Mouse (Mus musculus) forebrain, embryonic 12.5 days (tissue): ENCODE results near the gene Wnt7a. TPM values are rescaled to one million over a fixed set of nuclear protein-coding genes. Genes with fewer than 3 reads are reported as not detected.

Experiments used
- ATAC-seq: fragments of 200-750 bp; cut with Nextera tagmentation; 2 replicates; pipeline ENCODE4 v1.8.0; 2017; ENCODE audit warnings: moderate TSS enrichment; ENCODE audit not compliant: low FRiP score
- H3K27ac ChIP-seq: fragments of 300-500 bp; sonication (generic); 2 replicates; pipeline ENCODE4 v1.5.1; 2016; ENCODE audit warnings: mild to moderate bottlenecking
- H3K27me3 ChIP-seq: fragments of 300-500 bp; sonication (generic); 2 replicates; pipeline ENCODE4 v1.6.1; 2016; ENCODE audit warnings: mild to moderate bottlenecking
- H3K36me3 ChIP-seq: fragments of 300-500 bp; sonication (generic); replicated peaks from 2 replicates; pipeline ENCODE4 v1.6.1; 2016; ENCODE audit warnings: mild to moderate bottlenecking
- H3K4me1 ChIP-seq: fragments of 300-500 bp; sonication (generic); 2 replicates; pipeline ENCODE4 v1.6.1; 2016
- H3K4me2 ChIP-seq: fragments of 300-500 bp; sonication (generic); 2 replicates; pipeline ENCODE4 v1.6.1; 2016; ENCODE audit warnings: mild to moderate bottlenecking, moderate library complexity
- H3K4me3 ChIP-seq: fragments of 300-500 bp; sonication (generic); replicated peaks from 2 replicates; pipeline ENCODE4 v1.5.1; 2016; ENCODE audit warnings: mild to moderate bottlenecking
- H3K9ac ChIP-seq: fragments of 300-500 bp; sonication (generic); 2 replicates; pipeline ENCODE4 v1.6.1; 2016; ENCODE audit warnings: mild to moderate bottlenecking
- H3K9me3 ChIP-seq: fragments of 300-500 bp; sonication (generic); 2 replicates; pipeline ENCODE4 v1.6.1; 2016
- WGBS: fragments of 180-500 bp; shearing (Covaris S2); methylation state at CpG from one replicate; pipeline ENCODE4 v1.1.7; 2016; 5-methylcytosine and 5-hydroxymethylcytosine counted together
- polyA plus RNA-seq: library from polyadenylated mRNA; unstranded; fragments of >200 nt; fragmentation: Nextera tagmentation; extraction: Ambion mirVana; gene quantifications from 2 replicates; pipeline ENCODE4 v1.2.1, GENCODE M21; 2016

The Wnt7a gene
- polyA plus RNA-seq, 1 experiment from 2014 or later = 16.0 TPM

DNA sequence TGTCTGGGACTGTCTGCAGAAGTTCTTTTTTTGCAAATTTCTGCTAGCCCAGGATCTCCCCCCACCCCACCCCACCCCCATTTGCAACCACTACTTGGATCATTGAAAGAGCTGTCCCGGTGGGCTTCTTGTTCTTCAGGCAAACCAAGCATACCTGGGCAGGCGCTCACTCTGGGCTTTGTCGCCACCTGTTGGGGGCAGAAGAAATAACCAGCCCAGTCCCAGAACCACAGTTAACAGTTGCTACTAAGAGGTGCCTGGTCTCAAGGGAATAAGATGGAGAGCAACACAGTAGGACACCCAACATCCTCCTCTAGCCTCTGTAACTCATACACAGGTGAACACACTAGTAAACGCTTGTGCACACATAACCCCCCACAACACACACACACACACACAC is 3.7 kb upstream of the Wnt7a start:
- H3K27me3 ChIP-seq = peaks cover 65% of the 10 kb centered on the region
- no peak overlapping the region for H3K4me3 ChIP-seq
- H3K9ac ChIP-seq = no peak overlapping the region
- no peak overlapping the region for H3K27ac ChIP-seq
- no peaks in the 10 kb centered on the region for H3K36me3 ChIP-seq
- H3K4me2 ChIP-seq = no peak overlapping the region
- no peaks in the 10 kb centered on the region for H3K9me3 ChIP-seq
- H3K4me1 ChIP-seq = peaks cover 18% of the 10 kb centered on the region
- 3% methylated on average over 4 of the region's 4 CpGs for WGBS
- ATAC-seq = no peak

DNA sequence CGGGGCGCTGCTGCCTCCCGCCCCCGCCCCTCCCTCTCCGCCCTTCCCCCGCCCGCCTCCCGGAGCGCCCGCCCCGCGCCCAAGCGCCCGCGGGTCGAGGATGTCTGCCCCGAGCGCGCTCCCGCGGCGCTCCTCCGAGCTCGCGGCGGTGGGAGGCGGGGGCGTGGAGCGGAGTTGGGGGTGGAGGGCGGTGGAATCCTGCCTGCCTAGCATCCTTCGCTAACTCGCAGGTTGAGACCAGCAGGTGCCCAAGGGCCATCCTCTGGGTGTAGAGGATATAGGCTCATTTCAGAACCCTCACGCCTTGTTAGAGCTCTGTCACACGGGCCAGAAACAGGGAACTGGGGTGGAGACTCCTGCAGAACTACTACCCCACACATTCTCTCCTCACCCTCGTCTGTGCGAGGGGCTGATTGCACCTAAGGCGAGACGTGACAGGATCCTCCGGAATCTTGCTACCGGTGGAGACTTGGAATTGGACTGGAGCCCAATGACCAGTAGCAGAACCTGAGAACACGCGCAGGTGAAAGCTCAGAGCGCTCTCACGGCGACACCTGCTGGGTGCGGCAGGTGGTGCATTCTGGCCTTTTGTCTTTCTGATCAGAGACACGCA is 312 bp upstream of the Wnt7a start:
- Histone ChIP-seq H3K9me3 (no peaks in the 10 kb centered on the region), H3K4me3 (peak overlapping the region; percentile 69), H3K27ac (peak overlapping the region; percentile 66), H3K27me3 (peaks cover 77% of the 10 kb centered on the region), H3K4me1 (peaks cover 31% of the 10 kb centered on the region), H3K9ac (peak overlapping the region; percentile 80), H3K36me3 (peaks cover 19% of the 10 kb centered on the region), H3K4me2 (peak overlapping the region; percentile 93)
- peak; percentile 63 for ATAC-seq
- WGBS = under 1% methylated on average over 44 of the region's 47 CpGs

DNA sequence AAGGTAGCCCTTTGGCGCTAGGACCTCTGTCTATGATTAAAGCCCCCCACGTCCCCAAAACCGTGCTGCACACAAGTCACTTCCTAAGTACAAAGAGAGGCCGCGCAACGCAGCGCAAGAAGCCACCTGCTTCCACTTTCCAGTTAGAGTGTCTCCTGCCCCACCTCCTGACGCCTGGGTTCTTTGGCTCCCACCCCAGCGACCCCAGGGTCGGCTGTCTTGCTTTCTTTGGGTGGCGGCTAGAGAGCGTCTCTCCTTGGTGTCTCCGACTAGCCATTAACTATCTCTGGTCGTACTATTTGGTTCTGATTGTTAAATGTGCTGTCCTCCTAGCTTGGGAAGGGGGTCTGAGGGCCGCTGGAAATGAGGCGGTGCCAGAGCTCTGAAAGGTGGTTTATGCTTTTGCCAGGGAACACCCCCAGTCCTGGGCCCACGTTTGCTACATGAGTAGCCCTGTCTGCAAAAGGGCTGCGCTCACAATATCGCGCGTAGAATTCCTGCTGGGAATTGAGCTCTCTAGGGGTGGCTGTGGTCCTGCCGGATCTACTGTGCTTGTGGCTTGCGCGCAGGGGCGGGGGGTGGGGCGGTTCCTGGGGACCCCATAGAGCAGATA is 889 bp downstream of the Wnt7a start:
- Histone ChIP-seq H3K27ac (peak overlapping the region; percentile 66), H3K4me2 (peak overlapping the region; percentile 93), H3K4me3 (peak overlapping the region; percentile 69), H3K4me1 (peaks cover 31% of the 10 kb centered on the region), H3K9ac (peak overlapping the region; percentile 80), H3K27me3 (peaks cover 67% of the 10 kb centered on the region), H3K36me3 (peaks cover 31% of the 10 kb centered on the region), H3K9me3 (no peaks in the 10 kb centered on the region)
- ATAC-seq = 0 out of 2 replicates have a peak, but pooled peaks have one; percentile 2
- WGBS = 2% methylated on average over 26 of the region's 26 CpGs

DNA sequence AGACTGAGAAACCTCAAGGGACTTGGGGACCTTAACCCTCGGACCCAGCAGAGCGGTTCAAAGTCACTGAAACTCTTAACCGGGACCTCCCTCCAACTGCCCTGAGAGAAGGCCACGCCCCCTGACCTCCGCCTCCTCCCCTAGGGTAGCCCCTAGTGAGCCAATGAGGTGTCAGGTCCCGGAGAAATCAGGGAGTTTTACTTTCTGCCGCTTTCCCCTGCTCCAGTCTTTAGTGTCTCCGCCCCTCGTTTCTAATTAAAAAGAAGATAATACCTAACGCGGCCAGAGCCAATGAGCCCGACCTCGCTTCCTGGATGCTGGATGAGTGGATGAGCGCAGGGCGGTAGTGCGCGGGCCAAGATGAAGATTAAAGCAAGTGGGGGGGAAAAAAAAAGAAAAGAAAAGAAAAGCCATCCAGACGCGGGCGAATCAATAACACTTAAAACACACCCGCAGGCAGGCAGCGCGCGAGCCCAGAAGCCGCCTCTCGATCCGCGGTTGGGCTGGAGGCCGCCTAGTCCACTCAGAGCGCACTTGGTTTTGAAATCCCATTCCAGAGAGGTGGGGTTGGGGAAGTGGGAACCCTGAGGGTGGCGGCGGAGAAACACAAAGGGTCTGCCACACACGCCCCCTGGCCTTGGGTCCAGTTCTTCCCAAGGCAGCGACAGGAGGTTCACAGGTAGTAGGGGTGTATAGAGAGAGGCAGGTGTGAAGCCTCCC is 1.6 kb downstream of the Wnt7a start:
- H3K4me2 ChIP-seq = peak overlapping the region; percentile 93
- under 1% methylated on average over 34 of the region's 34 CpGs for WGBS
- peaks cover 31% of the 10 kb centered on the region for H3K4me1 ChIP-seq
- no peaks in the 10 kb centered on the region for H3K9me3 ChIP-seq
- ATAC-seq = no peak; the same call in 1 of the 2 replicates
- peak overlapping the region; percentile 66; the same call in 1 of the 2 replicates for H3K27ac ChIP-seq
- peak overlapping the region; percentile 80 for H3K9ac ChIP-seq
- H3K36me3 ChIP-seq = peaks cover 37% of the 10 kb centered on the region
- peak overlapping the region; percentile 69 for H3K4me3 ChIP-seq
- H3K27me3 ChIP-seq = peaks cover 66% of the 10 kb centered on the region

DNA sequence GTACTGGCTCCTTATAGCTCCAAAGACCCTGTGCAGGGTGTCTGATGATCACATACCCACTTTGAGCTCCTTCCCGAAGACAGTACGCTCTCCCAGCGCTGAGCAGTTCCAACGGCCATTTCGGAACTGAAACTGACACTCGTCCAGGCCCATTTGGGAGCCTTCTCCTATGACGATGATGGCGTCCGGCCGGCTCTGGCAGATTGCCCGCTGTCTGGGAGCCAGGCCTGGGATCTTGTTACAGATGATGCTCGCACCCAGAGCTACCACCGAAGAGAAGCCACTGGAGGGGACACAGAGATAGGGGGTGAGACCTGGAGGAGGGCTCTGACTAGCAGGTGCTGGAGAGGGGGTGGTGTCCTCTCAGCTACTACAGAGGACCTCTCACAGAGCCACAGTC is 2.5 kb downstream of the Wnt7a start:
- Histone ChIP-seq H3K4me1 (peaks cover 31% of the 10 kb centered on the region), H3K4me3 (no peak overlapping the region), H3K9ac (no peak overlapping the region), H3K4me2 (peak overlapping the region; percentile 93), H3K27me3 (peaks cover 56% of the 10 kb centered on the region), H3K36me3 (peaks cover 39% of the 10 kb centered on the region), H3K27ac (no peak overlapping the region), H3K9me3 (no peaks in the 10 kb centered on the region)
- ATAC-seq = no peak
- WGBS = 86% methylated on average over 13 of the region's 13 CpGs

DNA sequence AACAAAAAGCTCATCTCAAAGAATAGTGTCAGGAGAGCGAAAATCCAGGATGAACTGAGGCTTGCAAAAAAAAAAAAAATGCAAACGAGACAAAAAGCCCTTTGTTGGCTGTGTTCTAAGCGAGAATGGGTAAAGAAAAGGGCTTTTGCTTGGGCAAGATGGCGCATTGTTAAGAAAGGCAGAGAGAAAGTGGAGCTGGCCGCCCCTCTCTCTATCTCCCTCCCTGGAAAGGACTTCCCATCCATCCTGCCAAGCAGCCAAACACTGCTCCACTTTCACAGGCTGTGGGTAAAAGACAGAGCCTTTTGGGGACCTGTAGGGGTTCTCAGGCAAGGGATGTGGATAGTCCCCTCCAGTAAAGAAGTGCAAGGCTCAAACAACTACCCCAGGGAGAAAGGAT is 9.6 kb downstream of the Wnt7a start:
- ATAC-seq = peak; percentile 44; the same call in 1 of the 2 replicates
- H3K36me3 ChIP-seq = peaks cover 43% of the 10 kb centered on the region
- H3K4me1 ChIP-seq = peaks cover 30% of the 10 kb centered on the region
- no peaks in the 10 kb centered on the region for H3K9me3 ChIP-seq
- WGBS = 9% methylated on average over 5 of the region's 5 CpGs
- peak overlapping the region; percentile 36; the same call in 1 of the 2 replicates for H3K9ac ChIP-seq
- no peaks in the 10 kb centered on the region for H3K27me3 ChIP-seq
- H3K4me2 ChIP-seq = 0 out of 2 replicates have a peak overlapping the region, but pooled peaks have one; percentile 1
- H3K4me3 ChIP-seq = no peak overlapping the region
- H3K27ac ChIP-seq = peak overlapping the region; percentile 75

DNA sequence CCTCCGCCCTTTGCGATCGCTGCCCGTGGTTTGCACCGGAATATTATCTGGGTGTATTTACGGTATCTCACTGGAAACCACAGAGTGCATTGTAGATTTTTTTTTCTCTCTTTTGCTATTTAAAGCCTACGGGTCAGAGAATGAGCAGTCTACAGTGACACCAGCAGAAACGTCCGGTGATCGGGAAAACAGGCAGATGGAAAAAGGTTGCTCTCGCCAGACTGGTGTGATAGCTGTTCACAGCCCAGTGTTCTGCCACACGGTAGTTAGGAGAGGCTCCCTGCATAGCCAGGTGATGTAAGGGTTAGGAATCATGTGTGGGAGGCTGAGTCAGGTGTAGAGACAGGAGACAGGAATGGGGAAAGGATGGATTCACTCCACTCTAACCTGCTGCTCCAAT is 10.6 kb downstream of the Wnt7a start:
- Histone ChIP-seq H3K9ac (no peak overlapping the region), H3K4me3 (no peak overlapping the region), H3K27ac (no peak overlapping the region), H3K4me1 (peaks cover 30% of the 10 kb centered on the region), H3K27me3 (no peaks in the 10 kb centered on the region), H3K4me2 (no peak overlapping the region), H3K36me3 (peaks cover 33% of the 10 kb centered on the region), H3K9me3 (no peaks in the 10 kb centered on the region)
- WGBS = 88% methylated on average over 12 of the region's 12 CpGs
- ATAC-seq = no peak

DNA sequence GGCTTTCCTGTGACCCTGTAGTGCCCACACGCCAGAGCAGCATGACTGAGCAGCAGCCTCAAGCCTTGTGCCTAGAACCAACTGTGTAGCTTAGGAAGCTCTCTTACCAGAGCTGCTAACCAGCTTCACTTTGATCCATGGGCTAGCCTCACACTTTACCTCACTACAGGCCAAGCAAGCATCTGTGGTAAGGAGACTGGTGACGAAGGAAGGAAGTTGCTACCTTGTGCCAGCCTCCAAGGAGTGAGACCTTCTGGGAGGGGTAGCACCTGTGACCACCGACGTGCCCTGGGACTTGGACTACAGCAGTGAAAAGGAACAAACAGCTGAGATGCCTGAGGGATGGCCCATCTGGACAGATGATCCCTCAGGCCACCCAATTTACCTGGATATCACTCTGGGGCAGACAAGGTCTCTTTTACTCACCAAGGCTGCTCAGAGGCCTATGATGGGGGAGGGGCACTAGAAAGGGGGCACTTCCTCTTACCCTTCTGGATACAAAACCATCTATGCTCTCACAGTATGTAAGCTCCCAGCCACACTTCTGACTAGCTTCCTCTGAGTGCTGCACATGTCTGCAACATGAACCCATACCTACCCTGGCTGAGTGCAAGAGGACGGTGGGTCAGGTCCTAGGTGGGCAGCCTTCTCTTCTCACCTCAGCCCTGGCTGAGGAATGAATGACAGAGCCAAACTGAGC is 18.5 kb downstream of the Wnt7a start:
- H3K27ac ChIP-seq = no peak overlapping the region
- no peak for ATAC-seq
- H3K4me3 ChIP-seq = no peak overlapping the region
- no peak overlapping the region for H3K4me2 ChIP-seq
- no peaks in the 10 kb centered on the region for H3K9me3 ChIP-seq
- H3K4me1 ChIP-seq = no peaks in the 10 kb centered on the region
- H3K27me3 ChIP-seq = no peaks in the 10 kb centered on the region
- WGBS = 86% methylated on average over 5 of the region's 5 CpGs
- H3K36me3 ChIP-seq = peaks cover 58% of the 10 kb centered on the region
- no peak overlapping the region for H3K9ac ChIP-seq

DNA sequence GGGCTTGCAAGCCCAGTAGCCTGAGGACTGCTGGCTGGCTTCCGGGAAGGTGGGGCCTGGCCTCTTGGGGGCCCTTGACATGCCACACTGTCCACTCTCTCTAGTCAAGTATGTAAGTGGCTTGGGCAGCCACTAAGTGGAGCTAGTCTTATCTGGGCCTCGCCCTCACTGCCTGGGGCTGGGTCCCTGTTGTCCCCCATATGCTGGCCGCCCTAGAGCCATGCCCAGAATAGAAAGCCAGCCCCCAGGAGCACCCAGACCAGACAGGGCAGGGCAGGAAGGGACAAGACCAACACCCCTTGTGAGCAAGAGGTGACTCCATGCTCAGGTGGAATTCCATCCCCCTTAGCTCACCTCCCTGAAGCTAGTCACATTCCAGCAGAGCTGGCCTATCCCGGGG is 22.0 kb downstream of the Wnt7a start:
- Histone ChIP-seq H3K4me2 (no peak overlapping the region), H3K9me3 (no peaks in the 10 kb centered on the region), H3K27me3 (no peaks in the 10 kb centered on the region), H3K9ac (no peak overlapping the region), H3K4me1 (no peaks in the 10 kb centered on the region), H3K27ac (no peak overlapping the region), H3K4me3 (no peak overlapping the region), H3K36me3 (peaks cover 72% of the 10 kb centered on the region)
- ATAC-seq = no peak
- 72% methylated on average over 4 of the region's 4 CpGs for whole genome bisulfite sequencing

DNA sequence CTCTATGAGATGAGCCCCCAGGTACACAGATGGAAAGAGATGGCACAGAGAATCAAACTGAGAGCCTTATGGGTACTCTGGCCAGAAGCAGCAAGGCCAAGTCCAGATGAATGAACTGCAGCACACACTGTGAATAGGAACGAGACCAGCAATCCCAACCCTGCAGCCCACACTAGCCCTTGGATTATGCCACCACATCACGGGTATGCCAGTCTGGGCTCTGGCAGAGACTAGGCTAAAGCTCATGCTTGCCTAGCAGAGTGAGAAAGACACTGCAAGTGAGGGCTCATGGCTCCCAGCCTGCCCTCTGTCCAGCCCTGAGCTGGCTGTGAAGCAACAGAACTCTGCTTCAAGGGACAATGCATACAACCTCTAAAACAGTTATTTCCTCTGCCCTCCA is 26.7 kb downstream of the Wnt7a start:
- WGBS = 80% methylated on average over 2 of the region's 2 CpGs
- peaks cover 47% of the 10 kb centered on the region for H3K36me3 ChIP-seq
- H3K4me3 ChIP-seq = no peak overlapping the region
- H3K27me3 ChIP-seq = no peaks in the 10 kb centered on the region
- H3K4me2 ChIP-seq = no peak overlapping the region
- H3K9me3 ChIP-seq = no peaks in the 10 kb centered on the region
- H3K4me1 ChIP-seq = 0 out of 2 replicates have a peak, but pooled peaks cover 4% of the 10 kb centered on the region
- no peak overlapping the region for H3K9ac ChIP-seq
- H3K27ac ChIP-seq = no peak overlapping the region
- no peak for ATAC-seq

DNA sequence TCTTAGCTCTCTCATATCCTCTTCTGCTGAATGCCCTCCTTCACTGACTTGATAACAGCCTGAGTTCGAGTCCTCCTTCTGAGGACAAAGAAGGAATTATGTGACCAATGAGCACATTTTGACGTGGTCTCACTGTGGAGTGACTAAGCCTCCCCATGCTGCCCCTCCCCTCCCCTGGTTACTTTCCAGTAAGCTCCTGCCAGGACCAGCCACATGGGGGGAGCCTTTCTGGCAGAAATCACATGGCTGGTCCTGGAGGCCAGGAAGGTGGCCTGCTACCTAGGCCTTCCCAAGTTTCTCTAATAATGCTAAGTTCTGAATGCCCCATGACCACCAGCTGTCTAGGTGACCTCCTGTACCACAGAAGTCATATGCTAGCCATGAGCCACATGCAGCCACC is 27.3 kb downstream of the Wnt7a start:
- no peak for ATAC-seq
- no peak overlapping the region for H3K27ac ChIP-seq
- H3K4me2 ChIP-seq = no peak overlapping the region
- H3K4me3 ChIP-seq = no peak overlapping the region
- H3K27me3 ChIP-seq = no peaks in the 10 kb centered on the region
- 60% methylated on average over 2 of the region's 2 CpGs for WGBS
- H3K36me3 ChIP-seq = peaks cover 46% of the 10 kb centered on the region
- H3K4me1 ChIP-seq = 0 out of 2 replicates have a peak, but pooled peaks cover 6% of the 10 kb centered on the region
- H3K9me3 ChIP-seq = no peaks in the 10 kb centered on the region
- no peak overlapping the region for H3K9ac ChIP-seq

DNA sequence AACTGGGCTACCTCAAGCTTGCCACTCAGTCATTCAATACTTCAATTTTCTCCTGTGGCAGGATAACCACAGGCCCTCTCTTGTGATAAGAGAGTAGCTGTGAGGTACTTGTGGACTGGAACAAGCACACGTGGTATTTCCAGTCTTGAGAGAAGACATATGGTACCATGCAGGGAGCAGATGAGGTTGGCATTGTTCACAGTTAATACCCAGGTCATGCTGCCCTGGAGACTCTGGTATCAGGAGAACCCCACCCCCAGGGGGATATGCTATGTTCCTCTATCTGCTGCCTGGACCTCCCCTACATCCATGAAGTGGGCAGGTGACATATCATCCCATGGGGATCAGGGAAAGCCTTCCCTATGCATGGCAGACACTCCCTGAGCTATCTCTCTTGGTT is 27.9 kb downstream of the Wnt7a start:
- Histone ChIP-seq H3K36me3 (peaks cover 42% of the 10 kb centered on the region), H3K4me3 (no peak overlapping the region), H3K9me3 (no peaks in the 10 kb centered on the region), H3K4me1 (peaks cover 6% of the 10 kb centered on the region; the same call in 1 of the 2 replicates), H3K27me3 (no peaks in the 10 kb centered on the region), H3K4me2 (no peak overlapping the region), H3K9ac (no peak overlapping the region), H3K27ac (no peak overlapping the region)
- WGBS = 65% methylated on average over 1 of the region's 1 CpGs
- no peak for ATAC-seq
